Mouse (Mus musculus) heart, embryonic 14.5 days (tissue): ENCODE measurements at regions not wholly inside any gene's neighbourhood (a gene's known extent, or its start where the extent isn't known, plus 50 kb on each side); places are given as distances from the start of the nearest gene placed in this dataset.
A peak's percentile ranks its signal among the peaks of the same experiment; 100 is the strongest.

Experiments
- ATAC-seq: fragments of 200-750 bp; cut with Nextera tagmentation; 2 replicates; pipeline ENCODE4 v1.8.0; 2017; ENCODE audit warnings: low read depth, moderate TSS enrichment; ENCODE audit not compliant: insufficient number of reproducible peaks, insufficient read depth, low FRiP score
- H3K27ac ChIP-seq, 2 experiments: fragments of 200-500 bp in 1 of 2; fragments of 300-500 bp in 1 of 2; sonication (generic) in 1 of 2; replicated peaks in 1 of 2; 2 replicates each; pipeline ENCODE4 v1.5.1; 2012 to 2014; ENCODE audit warnings: low read depth in 2 of 2, low read length in 2 of 2, control low read depth in 1 of 2, mild to moderate bottlenecking in 1 of 2, mixed read lengths in 1 of 2; ENCODE audit not compliant: control insufficient read depth in 1 of 2, insufficient read depth in 1 of 2
- H3K27me3 ChIP-seq: fragments of 300-500 bp; sonication (generic); 2 replicates; pipeline ENCODE4 v1.6.1; 2014; ENCODE audit warnings: mild to moderate bottlenecking, low read length, control low read depth; ENCODE audit not compliant: control insufficient read depth, insufficient read depth
- H3K36me3 ChIP-seq: fragments of 300-500 bp; sonication (generic); 2 replicates; pipeline ENCODE4 v1.6.1; 2014; ENCODE audit warnings: mild to moderate bottlenecking, control low read depth, low read length, mixed read lengths; ENCODE audit not compliant: control insufficient read depth, insufficient read depth
- H3K4me1 ChIP-seq, 2 experiments: fragments of 200-500 bp in 1 of 2; fragments of 300-500 bp in 1 of 2; sonication (generic) in 1 of 2; 2 replicates each; pipeline ENCODE4 v1.6.1; 2012 to 2014; ENCODE audit warnings: low read length in 2 of 2, control low read depth in 1 of 2, mixed read lengths in 1 of 2; ENCODE audit not compliant: control insufficient read depth in 2 of 2, insufficient read depth in 2 of 2
- H3K4me2 ChIP-seq: fragments of 300-500 bp; sonication (generic); 2 replicates; pipeline ENCODE4 v1.6.1; 2014; ENCODE audit warnings: mild to moderate bottlenecking, low read length
- H3K4me3 ChIP-seq, 2 experiments: fragments of 200-500 bp in 1 of 2; fragments of 300-500 bp in 1 of 2; sonication (generic) in 1 of 2; 2 replicates each; pipeline ENCODE4 v1.5.1; 2012 to 2014; ENCODE audit warnings: low read length in 2 of 2, mild to moderate bottlenecking in 2 of 2, control low read depth in 1 of 2, low read depth in 1 of 2, moderate library complexity in 1 of 2; ENCODE audit not compliant: control insufficient read depth in 1 of 2, insufficient read depth in 1 of 2
- H3K9ac ChIP-seq: fragments of 300-500 bp; sonication (generic); 2 replicates; pipeline ENCODE4 v1.6.1; 2014; ENCODE audit warnings: mild to moderate bottlenecking, low read length
- H3K9me3 ChIP-seq: fragments of 300-500 bp; sonication (generic); 2 replicates; pipeline ENCODE4 v1.6.1; 2016; ENCODE audit warnings: low read length, control low read depth; ENCODE audit not compliant: control insufficient read depth
- WGBS: fragments of 180-500 bp; shearing (Covaris S2); extraction: QIAGEN DNeasy Blood & Tissue Kit; methylation state at CpG from one replicate; pipeline ENCODE4 v1.1.7; 2014; 5-methylcytosine and 5-hydroxymethylcytosine counted together

DNA sequence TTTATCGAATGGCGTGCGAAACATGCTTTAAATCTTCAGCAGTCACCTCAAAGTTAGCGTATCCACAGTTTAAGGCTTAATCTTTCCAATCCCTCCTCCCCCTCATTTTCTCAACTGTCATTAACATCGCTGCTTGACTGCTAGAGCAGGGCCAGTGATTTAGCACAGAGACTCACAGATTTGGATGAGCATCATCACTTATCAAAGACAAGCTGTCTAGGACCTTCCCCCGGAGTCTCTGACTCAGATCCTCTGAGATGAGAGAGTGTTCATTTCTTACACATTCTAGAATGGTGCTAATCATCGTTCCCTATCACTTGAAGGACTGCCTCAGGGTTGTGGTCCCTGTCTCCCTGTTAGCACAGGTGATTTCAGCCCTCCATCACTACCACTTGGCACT is 112.1 kb upstream of the Tmem132c start:
- WGBS = 72% methylated on average over 7 of the region's 7 CpGs
- Histone ChIP-seq H3K9me3 (0 out of 2 replicates have a peak, but pooled peaks cover 4% of the 10 kb centered on the region), H3K36me3 (no peaks in the 10 kb centered on the region), H3K4me2 (no peak overlapping the region), H3K27me3 (no peaks in the 10 kb centered on the region), H3K9ac (no peak overlapping the region), H3K4me3 (no peak overlapping the region), H3K4me1 (no peaks in the 10 kb centered on the region), H3K27ac (no peak overlapping the region)
- ATAC-seq = no peak

- Histone ChIP-seq H3K9ac (no peak overlapping the region), H3K36me3 (no peaks in the 10 kb centered on the region), H3K4me3 (no peak overlapping the region), H3K9me3 (0 out of 2 replicates have a peak, but pooled peaks cover 4% of the 10 kb centered on the region), H3K27ac (no peak overlapping the region), H3K4me2 (no peak overlapping the region), H3K27me3 (no peaks in the 10 kb centered on the region), H3K4me1 (no peaks in the 10 kb centered on the region)
- 75% methylated on average over 6 of the region's 6 CpGs for WGBS
- ATAC-seq = no peak
Observed at GRCm38 (mm10) chr5:127134441-127134840, 107.2 kb upstream of the Tmem132c start.

GRCm38 (mm10) chr5:127140651-127141050 is 101.0 kb upstream of the Tmem132c start:
- WGBS = 44% methylated on average over 2 of the region's 2 CpGs

GRCm38 (mm10) chr5:127160292-127160691 is 81.3 kb upstream of the Tmem132c start:
- no peak overlapping the region for H3K4me3 ChIP-seq
- H3K4me2 ChIP-seq = no peak overlapping the region
- ATAC-seq = no peak
- no peaks in the 10 kb centered on the region for H3K27me3 ChIP-seq
- WGBS = 32% methylated on average over 3 of the region's 3 CpGs
- H3K27ac ChIP-seq = no peak overlapping the region
- H3K36me3 ChIP-seq = no peaks in the 10 kb centered on the region
- H3K9ac ChIP-seq = no peak overlapping the region
- peaks cover 0 to 2% of the 10 kb centered on the region in 2 experiments; a peak in 1 of 4 replicates for H3K4me1 ChIP-seq
- no peaks in the 10 kb centered on the region for H3K9me3 ChIP-seq

More at GRCm38 (mm10) chr5:127140651-127141050, 101.0 kb upstream of the Tmem132c start:
- Histone ChIP-seq H3K27me3 (no peaks in the 10 kb centered on the region), H3K27ac (no peak overlapping the region), H3K9me3 (no peaks in the 10 kb centered on the region), H3K4me3 (no peak overlapping the region), H3K4me1 (no peaks in the 10 kb centered on the region), H3K4me2 (no peak overlapping the region), H3K36me3 (no peaks in the 10 kb centered on the region), H3K9ac (no peak overlapping the region)
- no peak for ATAC-seq

DNA sequence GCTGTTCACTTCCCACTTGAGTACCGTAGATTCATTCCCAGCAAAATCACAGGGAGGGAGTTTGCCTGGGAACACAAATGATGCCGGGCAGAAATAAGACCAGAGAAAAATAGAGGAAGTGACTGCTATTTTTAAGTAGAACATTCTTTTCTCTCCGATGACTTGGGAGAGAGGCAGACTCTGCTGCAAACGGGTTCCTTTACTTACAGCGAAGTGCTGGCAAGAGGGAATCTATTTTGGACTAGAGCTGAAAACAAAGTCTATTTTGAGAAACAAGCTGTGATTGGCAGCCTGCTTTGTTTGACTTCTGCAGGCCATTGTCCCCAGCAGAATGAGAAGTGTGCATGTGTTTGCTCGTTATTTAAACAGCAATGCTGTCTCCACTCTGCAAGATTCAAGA is 78.2 kb upstream of the Tmem132c start:
- no peak for ATAC-seq
- H3K4me1 ChIP-seq = peaks cover 0 to 2% of the 10 kb centered on the region in 2 experiments; a peak in 1 of 4 replicates
- H3K36me3 ChIP-seq = no peaks in the 10 kb centered on the region
- 0 out of 4 replicates have a peak overlapping the region, but pooled peaks of 1 of the 2 experiments have one; percentile 12 for H3K27ac ChIP-seq
- H3K9ac ChIP-seq = no peak overlapping the region
- H3K4me2 ChIP-seq = peak overlapping the region; percentile 54
- no peak overlapping the region for H3K4me3 ChIP-seq
- H3K9me3 ChIP-seq = no peaks in the 10 kb centered on the region
- WGBS = 35% methylated on average over 6 of the region's 6 CpGs
- no peaks in the 10 kb centered on the region for H3K27me3 ChIP-seq

GRCm38 (mm10) chr5:127189021-127189420 is 52.6 kb upstream of the Tmem132c start:
- Histone ChIP-seq H3K4me1 (no peaks in the 10 kb centered on the region), H3K9ac (no peak overlapping the region), H3K9me3 (no peaks in the 10 kb centered on the region), H3K27me3 (no peaks in the 10 kb centered on the region), H3K4me3 (no peak overlapping the region), H3K36me3 (no peaks in the 10 kb centered on the region), H3K27ac (no peak overlapping the region), H3K4me2 (no peak overlapping the region)
- ATAC-seq = no peak
- 90% methylated on average over 4 of the region's 4 CpGs for WGBS
